Mouse (Mus musculus): ENCODE measurements around the gene Cbfa2t3.

DNA sequence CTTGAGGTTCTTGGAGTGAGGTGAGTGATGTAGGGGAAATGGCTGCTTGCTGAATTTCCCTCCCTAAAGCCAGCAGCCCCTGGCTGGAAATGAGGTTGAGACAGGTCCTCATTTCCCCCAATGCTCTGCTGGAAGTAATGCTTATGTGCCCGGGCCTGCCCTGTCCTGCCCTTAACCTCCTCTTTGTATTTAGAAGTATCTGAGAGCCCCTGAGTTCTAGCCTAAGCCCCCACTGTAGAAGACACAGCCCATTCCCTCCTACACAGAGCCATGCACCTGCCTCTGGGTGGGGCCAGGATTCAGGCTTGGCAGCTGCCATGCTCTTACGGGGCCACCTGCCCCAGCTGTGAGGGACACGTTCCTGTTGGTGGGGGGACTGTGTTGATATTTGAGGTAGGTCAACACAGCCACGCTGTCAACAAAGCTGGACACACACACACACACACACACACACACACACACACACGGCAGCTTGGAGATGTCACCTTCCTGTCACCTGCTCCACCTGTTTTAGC lies 598 bp downstream of the Cbfa2t3 start:
- TF ChIP-seq POLR2A (IDR thresholded peaks at IDR 0.05; ENCODE audit: borderline replicate concordance, control insufficient read depth, low read depth, low read length): no peak
- no peak for TF ChIP-seq CTCF (IDR thresholded peaks at IDR 0.05; ENCODE audit: control insufficient read depth, insufficient read depth, low read length)
